Mouse (Mus musculus) inflammation-experienced regulatory T-cells, adult 6 months (primary cell): ENCODE measurements around the gene Prss44. TPM values are rescaled to one million over a fixed set of nuclear protein-coding genes. Genes with fewer than 3 reads are reported as not detected.
"Not testable (repeated sequence)": the region's sequence is repeated elsewhere in the genome, so short reads cannot be mapped to it uniquely, and the experiment has no call there.

ENCODE experiments used
- ATAC-seq: one replicate; pipeline ENCODE4 v1.8.0; 2017
- polyA plus RNA-seq, 3 experiments: library from polyadenylated mRNA; unstranded; fragments of 100-300 nt; shearing (Covaris generic); gene quantifications; one replicate each; pipeline ENCODE4 v1.2.1; 2017

Prss44 gene
- not detected for polyA plus RNA-seq

- no peak for ATAC-seq
Observed at GRCm38 (mm10) chr9:110813789-110814188, at the start of gene Prss44. TSS of gene Prss44 (plus strand) at chr9:110813994.

- no peak for ATAC-seq
Observed at GRCm38 (mm10) chr9:110772336-110772735, 41.5 kb upstream of the Prss44 start.

GRCm38 (mm10) chr9:110774403-110775268 lies 39.2 kb upstream of the Prss44 start:
- ATAC-seq = no peak

GRCm38 (mm10) chr9:110775269-110776022 lies 38.3 kb upstream of the Prss44 start:
- ATAC-seq = no peak

- ATAC-seq = no peak
Observed at GRCm38 (mm10) chr9:110778100-110778499, 35.7 kb upstream of the Prss44 start.

- no peak for ATAC-seq
Observed at GRCm38 (mm10) chr9:110778559-110778958, 35.2 kb upstream of the Prss44 start.

- no peak for ATAC-seq
Observed at GRCm38 (mm10) chr9:110779242-110779913, 34.4 kb upstream of the Prss44 start.

- ATAC-seq = peak; percentile 82
Observed at GRCm38 (mm10) chr9:110781256-110781721, 32.5 kb upstream of the Prss44 start.

- no peak for ATAC-seq
Observed at GRCm38 (mm10) chr9:110781731-110782130, 32.1 kb upstream of the Prss44 start.

GRCm38 (mm10) chr9:110783611-110784010 lies 30.2 kb upstream of the Prss44 start:
- ATAC-seq = no peak

- no peak for ATAC-seq
Observed at GRCm38 (mm10) chr9:110788169-110788568, 25.6 kb upstream of the Prss44 start.

GRCm38 (mm10) chr9:110790462-110790861 lies 23.3 kb upstream of the Prss44 start:
- no peak for ATAC-seq

- no peak for ATAC-seq
Observed at GRCm38 (mm10) chr9:110797013-110797412, 16.8 kb upstream of the Prss44 start.

GRCm38 (mm10) chr9:110797866-110798265 lies 15.9 kb upstream of the Prss44 start, which contains the start of gene Prss42:
TSS of gene Prss42 (plus strand) at chr9:110798166.
- ATAC-seq = no peak

- ATAC-seq = no peak
Observed at GRCm38 (mm10) chr9:110800834-110801479, 12.8 kb upstream of the Prss44 start.

- no peak for ATAC-seq
Observed at GRCm38 (mm10) chr9:110803294-110803693, 10.5 kb upstream of the Prss44 start.

- no peak for ATAC-seq
Observed at GRCm38 (mm10) chr9:110810051-110810450, 3.7 kb upstream of the Prss44 start.

GRCm38 (mm10) chr9:110820546-110820945 lies 6.8 kb downstream of the Prss44 start:
- ATAC-seq = not testable (repeated sequence)

GRCm38 (mm10) chr9:110821436-110821835 lies 7.6 kb downstream of the Prss44 start:
- no peak for ATAC-seq

- no peak for ATAC-seq
Observed at GRCm38 (mm10) chr9:110825426-110825825, 11.6 kb downstream of the Prss44 start.

- no peak for ATAC-seq
Observed at GRCm38 (mm10) chr9:110825832-110826231, 12.0 kb downstream of the Prss44 start.

GRCm38 (mm10) chr9:110826390-110826789 lies 12.6 kb downstream of the Prss44 start, which contains the start of gene Prss43:
TSS of gene Prss43 (plus strand) at chr9:110826690.
- ATAC-seq = no peak
